In genomic region chrX:71053246-71053645, GRCm38 (mm10) we compare ENCODE assay signal across 13 mouse cellular contexts. TPM values are rescaled to one million over a fixed set of nuclear protein-coding genes. Genes with fewer than 3 reads are reported as not detected.
DNase-seq lines count a peak whose midpoint lies in the region; ATAC-seq and TF ChIP-seq lines count a peak whose summit lies in the region.
"Had no signal": no experiment of that assay in that cellular context is flagged by ENCODE, and none has a peak within 500 bp of the region (broad histone marks: within the 10 kb centered on the region; RNA-seq: fewer than 3 reads in every experiment).

No protein-coding gene starts in this region.

- no peak overlapping the region for H3K9ac ChIP-seq in midbrain, embryonic 12.5 days (replicated peaks)
- H3K9ac ChIP-seq: embryonic facial prominence, embryonic 12.5 days; liver, embryonic 15.5 days had no signal

- DNase-seq in embryo, embryonic 10.5 days (ENCODE audit: low spot score), result peak; percentile 2
- DNase-seq in embryo, embryonic 10 days (ENCODE audit: low spot score), result no peak
- no peak for DNase-seq in testis, postnatal 14 days (ENCODE audit: low spot score)
- DNase-seq in adrenal gland, adult 18-20 months (ENCODE audit: low spot score in 2 of 2), result no peak
- no peak for DNase-seq in kidney, postnatal 4 days
- DNase-seq in right cerebral cortex, postnatal 14 days, result no peak

- H3K4me2 ChIP-seq in midbrain, embryonic 12.5 days (replicated peaks), result peak overlapping the region; percentile 61

- no peaks in the 10 kb centered on the region for H3K27me3 ChIP-seq in testis, adult 2 months (ENCODE audit: control insufficient read depth, insufficient read depth, low read length)
- no peaks in the 10 kb centered on the region; the same call in 1 of the 2 replicates for H3K27me3 ChIP-seq in midbrain, embryonic 12.5 days

- H3K4me3 ChIP-seq in testis, adult 2 months (ENCODE audit: control insufficient read depth, low read depth, low read length), result no peak overlapping the region
- H3K4me3 ChIP-seq in midbrain, embryonic 12.5 days, result peak overlapping the region; percentile 17; the same call in 1 of the 2 replicates
- H3K4me3 ChIP-seq: liver, embryonic 15.5 days had no signal

- no peaks in the 10 kb centered on the region for H3K36me3 ChIP-seq in testis, adult 2 months (ENCODE audit: control insufficient read depth, insufficient read depth, low read length)
- no peaks in the 10 kb centered on the region for H3K36me3 ChIP-seq in midbrain, embryonic 12.5 days
- H3K36me3 ChIP-seq: embryonic facial prominence, embryonic 12.5 days; heart, embryonic 10.5 days; liver, embryonic 15.5 days had no signal

- no peak for ATAC-seq in midbrain, embryonic 12.5 days (ENCODE audit: low FRiP score, low read depth)

- no peak for TF ChIP-seq CTCF in testis, adult 2 months (IDR thresholded peaks at IDR 0.05; ENCODE audit: control insufficient read depth, insufficient read depth, insufficient replicate concordance, low read depth, low read length)

- 35% methylated on average over 5 of the region's 5 CpGs for WGBS in midbrain, embryonic 12.5 days

- peak overlapping the region; percentile 32; the same call in 1 of the 2 replicates for H3K27ac ChIP-seq in testis, adult 2 months (ENCODE audit: control insufficient read depth, insufficient read depth, low read depth, low read length)
- peak overlapping the region; percentile 52 for H3K27ac ChIP-seq in midbrain, embryonic 12.5 days (replicated peaks)
- H3K27ac ChIP-seq: embryonic facial prominence, embryonic 12.5 days; heart, embryonic 10.5 days; liver, embryonic 15.5 days had no signal

- no peaks in the 10 kb centered on the region for H3K9me3 ChIP-seq in midbrain, embryonic 12.5 days
- H3K9me3 ChIP-seq: embryonic facial prominence, embryonic 12.5 days; heart, embryonic 10.5 days; liver, embryonic 15.5 days had no signal

- H3K4me1 ChIP-seq in testis, adult 2 months (ENCODE audit: control insufficient read depth, insufficient read depth, low read length), result peaks cover 17% of the 10 kb centered on the region
- H3K4me1 ChIP-seq in midbrain, embryonic 12.5 days, result peaks cover 9% of the 10 kb centered on the region; the same call in 1 of the 2 replicates
- H3K4me1 ChIP-seq: embryonic facial prominence, embryonic 12.5 days; heart, embryonic 10.5 days; liver, embryonic 15.5 days had no signal

- TF ChIP-seq POLR2A in testis, adult 2 months (IDR thresholded peaks at IDR 0.05; ENCODE audit: control insufficient read depth, low read depth, low read length), result no peak

RNA-seq across cellular contexts. Expression of gene Mamld1, which starts 3.2 kb away (rescaled TPM):
- 3.4 and 4.2 TPM in 2 replicates for polyA plus RNA-seq in testis, adult 2 months (2012; rRNA removed)
- 5.1 and 5.9 TPM in 2 replicates for polyA plus RNA-seq in midbrain, embryonic 12.5 days (2016; fragmentation: Nextera tagmentation; extraction: Ambion mirVana)
- 10 to 100 TPM in 1 of 2 experiments, 1 to 10 TPM in 1; 9.9 to 18.2 TPM for total RNA-seq in adrenal gland, adult 18-20 months (2021)
- total RNA-seq: MEL; neutrophil, adult 5-6 weeks had no signal
